Mouse (Mus musculus): ENCODE measurements around the gene Zbtb3. TPM values are rescaled to one million over a fixed set of nuclear protein-coding genes. Genes with fewer than 3 reads are reported as not detected.

The Zbtb3 gene
- total and polyA plus RNA-seq, 3 experiments, result 1.7 to 2.7 (median 1.8) TPM

DNA sequence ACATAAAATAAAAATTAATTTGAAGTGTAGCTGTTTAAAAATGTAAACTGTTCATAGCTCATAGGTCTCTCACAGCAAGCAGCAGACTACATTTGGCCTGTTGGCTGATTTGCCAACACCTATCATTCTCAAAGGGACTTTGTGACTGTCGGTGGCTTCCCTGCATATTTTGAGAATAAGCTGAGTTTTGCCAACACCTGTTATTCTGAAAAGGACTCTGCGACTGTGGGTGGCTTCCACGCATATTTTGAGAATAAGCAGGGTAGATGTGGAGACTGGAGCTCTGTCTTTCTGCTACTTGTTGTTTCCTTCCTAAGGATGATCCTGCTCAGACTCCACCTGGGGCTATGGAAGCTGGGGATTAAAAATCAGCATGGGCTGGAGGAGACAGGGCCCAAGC, 50.8 kb downstream of the Zbtb3 start:
- no peak for DNase-seq (ENCODE audit: low spot score)
- TF ChIP-seq CTCF (IDR thresholded peaks at IDR 0.05; ENCODE audit: low read depth, low read length) (no peak), GATA2 (IDR thresholded peaks at IDR 0.05; ENCODE audit: borderline replicate concordance, low read depth, low read length) (no peak), TAL1 (conservative IDR thresholded peaks at IDR 0.05; ENCODE audit: low read depth, low read length) (no peak), POLR2AphosphoS5 (IDR thresholded peaks at IDR 0.05; ENCODE audit: insufficient replicate concordance, low read depth, low read length) (no peak)
- H3K9me3 ChIP-seq (replicated peaks), result no peaks in the 10 kb centered on the region
- no peak overlapping the region for H3K4me3 ChIP-seq (ENCODE audit: low read depth, low read length)
- peaks cover 13% of the 10 kb centered on the region for H3K36me3 ChIP-seq (replicated peaks)
- H3K27me3 ChIP-seq (ENCODE audit: insufficient read depth, low read length), result peaks cover 12% of the 10 kb centered on the region
- H3K4me1 ChIP-seq (ENCODE audit: insufficient read depth, low read depth, low read length), result 0 out of 2 replicates have a peak, but pooled peaks cover 3% of the 10 kb centered on the region
- ATAC-seq (ENCODE audit: extremely low read depth, insufficient number of reproducible peaks, low FRiP score, poor library complexity, severe bottlenecking), result no peak

Other genes with a start within 250 kb of the Zbtb3 start
Only the 20 nearest of the 33 such genes appear.
- 288 and 317 TPM in 2 replicates for gene Slc3a2, start 79.2 kb upstream of the Zbtb3 start, total RNA-seq (2014; fragmentation: Nextera tagmentation)
- 217 and 282 TPM in 2 replicates for gene Slc3a2, start 79.2 kb upstream of the Zbtb3 start, total RNA-seq (2017)
- 232 and 240 TPM in 2 replicates for gene Slc3a2, start 79.2 kb upstream of the Zbtb3 start, polyA plus RNA-seq (2012)
- 124 and 180 TPM in 2 replicates for gene Wdr74, start 66.7 kb upstream of the Zbtb3 start, total RNA-seq (2014; fragmentation: Nextera tagmentation)
- gene Wdr74, start 66.7 kb upstream of the Zbtb3 start, total RNA-seq (2017), result 75.0 and 135 TPM in 2 replicates
- gene Wdr74, start 66.7 kb upstream of the Zbtb3 start, polyA plus RNA-seq (2012), result 37.8 and 46.5 TPM in 2 replicates
- 2.5 and 5.3 TPM in 2 replicates for gene 1700092M07Rik, start 61.8 kb upstream of the Zbtb3 start, total RNA-seq (2014; fragmentation: Nextera tagmentation)
- 3.3 and 4.5 TPM in 2 replicates for gene 1700092M07Rik, start 61.8 kb upstream of the Zbtb3 start, total RNA-seq (2017)
- gene 1700092M07Rik, start 61.8 kb upstream of the Zbtb3 start, polyA plus RNA-seq (2012), result 0.81 and 0.99 TPM in 2 replicates
- gene Stx5a, start 61.1 kb upstream of the Zbtb3 start, total RNA-seq (2014; fragmentation: Nextera tagmentation), result 61.1 and 84.0 TPM in 2 replicates
- 62.8 and 73.2 TPM in 2 replicates for gene Stx5a, start 61.1 kb upstream of the Zbtb3 start, total RNA-seq (2017)
- 12.9 and 13.2 TPM in 2 replicates for gene Stx5a, start 61.1 kb upstream of the Zbtb3 start, polyA plus RNA-seq (2012)
- gene Nxf1, start 45.5 kb upstream of the Zbtb3 start, total RNA-seq (2014; fragmentation: Nextera tagmentation), result 445 and 456 TPM in 2 replicates
- 175 and 184 TPM in 2 replicates for gene Nxf1, start 45.5 kb upstream of the Zbtb3 start, total RNA-seq (2017)
- 35.9 and 39.7 TPM in 2 replicates for gene Nxf1, start 45.5 kb upstream of the Zbtb3 start, polyA plus RNA-seq (2012)
- gene Tmem223, start 31.6 kb upstream of the Zbtb3 start, total RNA-seq (2014; fragmentation: Nextera tagmentation), result 8.2 and 16.3 TPM in 2 replicates
- 3.2 and 4.0 TPM in 2 replicates for gene Tmem223, start 31.6 kb upstream of the Zbtb3 start, total RNA-seq (2017)
- gene Tmem223, start 31.6 kb upstream of the Zbtb3 start, polyA plus RNA-seq (2012), result 6.1 and 8.7 TPM in 2 replicates
- 138 and 153 TPM in 2 replicates for gene Tmem179b, start 28.1 kb upstream of the Zbtb3 start, total RNA-seq (2014; fragmentation: Nextera tagmentation)
- 96.6 and 102 TPM in 2 replicates for gene Tmem179b, start 28.1 kb upstream of the Zbtb3 start, total RNA-seq (2017)
- 90.2 and 102 TPM in 2 replicates for gene Tmem179b, start 28.1 kb upstream of the Zbtb3 start, polyA plus RNA-seq (2012)
- gene Taf6l, start 16.1 kb upstream of the Zbtb3 start, total RNA-seq (2014; fragmentation: Nextera tagmentation), result 14.4 and 17.5 TPM in 2 replicates
- gene Taf6l, start 16.1 kb upstream of the Zbtb3 start, total RNA-seq (2017), result 17.0 and 21.0 TPM in 2 replicates
- gene Taf6l, start 16.1 kb upstream of the Zbtb3 start, polyA plus RNA-seq (2012), result 33.4 and 34.4 TPM in 2 replicates
- 112 and 137 TPM in 2 replicates for gene Polr2g, start 4.0 kb upstream of the Zbtb3 start, total RNA-seq (2014; fragmentation: Nextera tagmentation)
- 104 and 122 TPM in 2 replicates for gene Polr2g, start 4.0 kb upstream of the Zbtb3 start, total RNA-seq (2017)
- gene Polr2g, start 4.0 kb upstream of the Zbtb3 start, polyA plus RNA-seq (2012), result 6.8 and 9.8 TPM in 2 replicates
- 61.6 and 73.9 TPM in 2 replicates for gene Ttc9c, start 16.8 kb downstream of the Zbtb3 start, total RNA-seq (2014; fragmentation: Nextera tagmentation)
- 74.7 and 76.1 TPM in 2 replicates for gene Ttc9c, start 16.8 kb downstream of the Zbtb3 start, total RNA-seq (2017)
- gene Ttc9c, start 16.8 kb downstream of the Zbtb3 start, polyA plus RNA-seq (2012), result 4.7 and 6.9 TPM in 2 replicates
- gene Hnrnpul2, start 17.5 kb downstream of the Zbtb3 start, total RNA-seq (2014; fragmentation: Nextera tagmentation), result 75.0 and 82.1 TPM in 2 replicates
- gene Hnrnpul2, start 17.5 kb downstream of the Zbtb3 start, total RNA-seq (2017), result 33.7 and 45.9 TPM in 2 replicates
- 114 and 136 TPM in 2 replicates for gene Hnrnpul2, start 17.5 kb downstream of the Zbtb3 start, polyA plus RNA-seq (2012)
- not detected in 2 replicates for gene AC129217.1, start 27.2 kb downstream of the Zbtb3 start, total RNA-seq (2014; fragmentation: Nextera tagmentation)
- gene AC129217.1, start 27.2 kb downstream of the Zbtb3 start, total RNA-seq (2017), result 3.4 and 3.7 TPM in 2 replicates
- 102 and 115 TPM in 2 replicates for gene AC129217.1, start 27.2 kb downstream of the Zbtb3 start, polyA plus RNA-seq (2012)
- 17.0 and 20.5 TPM in 2 replicates for gene Bscl2, start 34.9 kb downstream of the Zbtb3 start, total RNA-seq (2014; fragmentation: Nextera tagmentation)
- gene Bscl2, start 34.9 kb downstream of the Zbtb3 start, total RNA-seq (2017), result 5.5 and 6.6 TPM in 2 replicates
- gene Bscl2, start 34.9 kb downstream of the Zbtb3 start, polyA plus RNA-seq (2012), result 6.5 and 9.0 TPM in 2 replicates
- gene Gng3, start 36.6 kb downstream of the Zbtb3 start, total RNA-seq (2014; fragmentation: Nextera tagmentation), result not detected in 2 replicates
- gene Gng3, start 36.6 kb downstream of the Zbtb3 start, total RNA-seq (2017), result 0.11 TPM in 1 of 2 replicates, not detected in the other
- not detected in 2 replicates for gene Gng3, start 36.6 kb downstream of the Zbtb3 start, polyA plus RNA-seq (2012)
- not detected in 2 replicates for gene Lrrn4cl, start 48.2 kb downstream of the Zbtb3 start, total RNA-seq (2014; fragmentation: Nextera tagmentation)
- gene Lrrn4cl, start 48.2 kb downstream of the Zbtb3 start, total RNA-seq (2017), result 0.06 and 0.16 TPM in 2 replicates
- not detected in 2 replicates for gene Lrrn4cl, start 48.2 kb downstream of the Zbtb3 start, polyA plus RNA-seq (2012)
- 101 and 102 TPM in 2 replicates for gene Ubxn1, start 68.9 kb downstream of the Zbtb3 start, total RNA-seq (2014; fragmentation: Nextera tagmentation)
- 184 and 203 TPM in 2 replicates for gene Ubxn1, start 68.9 kb downstream of the Zbtb3 start, total RNA-seq (2017)
- gene Ubxn1, start 68.9 kb downstream of the Zbtb3 start, polyA plus RNA-seq (2012), result 233 and 309 TPM in 2 replicates
- 22.3 and 24.8 TPM in 2 replicates for gene Uqcc3, start 78.4 kb downstream of the Zbtb3 start, total RNA-seq (2014; fragmentation: Nextera tagmentation)
- 107 and 112 TPM in 2 replicates for gene Uqcc3, start 78.4 kb downstream of the Zbtb3 start, total RNA-seq (2017)
- 39.6 and 41.1 TPM in 2 replicates for gene Uqcc3, start 78.4 kb downstream of the Zbtb3 start, polyA plus RNA-seq (2012)
- gene Lbhd1, start 81.2 kb downstream of the Zbtb3 start, total RNA-seq (2014; fragmentation: Nextera tagmentation), result 9.1 and 11.4 TPM in 2 replicates
- gene Lbhd1, start 81.2 kb downstream of the Zbtb3 start, total RNA-seq (2017), result 14.8 and 18.1 TPM in 2 replicates
- gene Lbhd1, start 81.2 kb downstream of the Zbtb3 start, polyA plus RNA-seq (2012), result 0.64 and 0.67 TPM in 2 replicates
- gene Gm49403, start 81.4 kb downstream of the Zbtb3 start, total RNA-seq (2014; fragmentation: Nextera tagmentation), result not detected in 2 replicates
- gene Gm49403, start 81.4 kb downstream of the Zbtb3 start, total RNA-seq (2017), result not detected in 2 replicates
- not detected in 2 replicates for gene Gm49403, start 81.4 kb downstream of the Zbtb3 start, polyA plus RNA-seq (2012)
- gene 1810009A15Rik, start 86.3 kb downstream of the Zbtb3 start, total RNA-seq (2014; fragmentation: Nextera tagmentation), result 53.0 and 65.4 TPM in 2 replicates
- 84.9 and 104 TPM in 2 replicates for gene 1810009A15Rik, start 86.3 kb downstream of the Zbtb3 start, total RNA-seq (2017)
- gene 1810009A15Rik, start 86.3 kb downstream of the Zbtb3 start, polyA plus RNA-seq (2012), result 66.1 and 85.7 TPM in 2 replicates

All from G1E (cell line).